Mouse (Mus musculus) heart, adult 8-10 months (tissue): ENCODE results near the gene Tmem39a. TPM values are rescaled to one million over a fixed set of nuclear protein-coding genes. Genes with fewer than 3 reads are reported as not detected.

Experiments
- DNase-seq: peaks from one replicate; pipeline ENCODE4 v3.0.0; 2022; ENCODE audit warnings: low spot score
- total RNA-seq, 4 experiments: library from RNA; stranded (reverse); gene quantifications; 2 replicates each; pipeline ENCODE4 v1.2.4; 2022

Gene Tmem39a
- total RNA-seq, 4 experiments from 2014 or later = 16.0 to 23.6 (median 17.4) TPM

DNA sequence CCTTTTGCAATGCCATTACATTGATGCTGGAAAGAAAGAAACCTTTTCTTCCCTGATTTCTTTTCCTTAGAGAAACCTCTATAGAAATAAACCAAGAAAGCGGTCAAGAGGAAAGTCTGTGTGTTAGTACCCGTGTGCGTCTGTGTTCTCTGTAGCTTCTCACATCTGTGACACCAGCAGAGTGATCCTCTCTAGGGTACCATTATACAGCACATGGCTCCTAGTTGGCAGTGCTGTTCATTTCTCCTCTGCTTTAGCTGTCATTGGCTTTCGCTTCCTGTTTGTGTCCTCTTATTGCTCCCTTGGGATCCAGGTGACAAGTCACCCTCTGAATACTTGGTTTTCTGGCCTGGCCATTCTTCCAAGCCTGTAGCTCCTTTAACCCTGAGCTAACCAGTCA, 29.1 kb downstream of the Tmem39a start:
- no peak for DNase-seq

DNA sequence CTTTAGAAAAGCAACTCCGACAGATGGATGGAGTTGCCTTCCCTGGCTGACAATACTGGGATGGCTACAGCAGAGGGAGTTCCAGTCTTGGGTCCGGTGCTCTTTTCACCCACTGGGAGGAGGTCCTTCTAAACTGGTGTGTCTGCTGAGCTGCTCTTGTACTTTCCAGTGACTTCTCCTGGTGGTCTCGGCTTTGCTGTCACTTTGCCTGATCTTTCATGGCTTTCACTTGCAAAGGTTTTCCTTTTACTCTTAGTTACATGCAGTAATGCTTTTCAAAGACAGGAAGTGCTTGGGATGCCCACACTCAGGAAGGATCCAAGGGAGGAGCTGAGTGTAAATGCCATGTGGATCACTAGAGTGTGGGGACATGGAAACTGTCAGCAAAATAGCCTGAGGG, 33.0 kb downstream of the Tmem39a start:
- no peak for DNase-seq

- DNase-seq = peak; percentile 45
These were observed 33.7 kb downstream of the Tmem39a start for GRCm38 (mm10) chr16:38592026-38592678.

GRCm38 (mm10) chr16:38592946-38593345, 34.4 kb downstream of the Tmem39a start:
- no peak for DNase-seq

- no peak for DNase-seq
These were observed 35.9 kb downstream of the Tmem39a start for GRCm38 (mm10) chr16:38594435-38594834.

DNA sequence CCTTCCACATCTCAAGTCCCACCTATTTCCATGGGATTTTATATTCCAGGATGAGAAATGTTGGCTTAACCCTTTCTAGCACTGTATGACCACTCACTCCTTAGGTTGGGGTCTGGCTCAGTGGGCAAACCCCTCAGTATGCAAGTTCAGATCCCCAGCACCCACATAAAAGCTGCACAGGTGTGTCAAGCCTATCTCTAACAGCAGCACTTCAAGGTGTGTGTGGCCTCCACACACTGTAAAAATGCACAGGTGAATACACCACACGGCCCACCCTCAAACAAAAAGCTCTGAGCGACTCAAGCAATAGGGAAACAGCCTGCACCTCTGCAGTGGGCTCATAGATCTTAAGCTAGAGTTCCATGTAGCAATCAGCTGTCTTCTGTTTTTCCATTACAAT, 37.6 kb downstream of the Tmem39a start:
- no peak for DNase-seq

GRCm38 (mm10) chr16:38596651-38597050, 38.2 kb downstream of the Tmem39a start:
- DNase-seq = no peak

- DNase-seq = no peak
These were observed 40.6 kb downstream of the Tmem39a start for GRCm38 (mm10) chr16:38598986-38599680.

GRCm38 (mm10) chr16:38602989-38603804, 44.7 kb downstream of the Tmem39a start:
- peak; percentile 65 for DNase-seq

DNA sequence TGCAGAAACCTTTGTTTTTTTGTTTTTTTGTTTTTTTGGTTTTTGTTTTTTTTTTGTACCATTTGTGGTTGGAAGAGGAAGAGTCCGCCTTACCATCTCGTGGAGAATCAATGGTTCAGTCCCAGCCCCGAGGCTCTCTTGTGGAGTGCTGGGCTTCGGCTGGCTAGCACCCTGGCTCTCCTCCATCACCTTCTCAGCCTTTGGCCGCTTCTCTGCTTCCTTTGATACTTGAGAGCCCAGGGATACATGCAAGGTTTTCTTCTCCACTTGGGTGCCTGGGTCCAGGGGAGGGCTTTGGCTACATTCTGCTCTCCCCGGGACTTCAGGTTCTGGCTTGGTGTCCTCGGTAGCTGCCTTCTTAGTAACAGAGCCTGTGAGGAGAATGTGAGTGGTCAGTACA, 48.0 kb downstream of the Tmem39a start:
- no peak for DNase-seq

GRCm38 (mm10) chr16:38608687-38609086, 50.2 kb downstream of the Tmem39a start:
- DNase-seq = no peak

GRCm38 (mm10) chr16:38609092-38609491, 50.6 kb downstream of the Tmem39a start:
- no peak for DNase-seq

DNA sequence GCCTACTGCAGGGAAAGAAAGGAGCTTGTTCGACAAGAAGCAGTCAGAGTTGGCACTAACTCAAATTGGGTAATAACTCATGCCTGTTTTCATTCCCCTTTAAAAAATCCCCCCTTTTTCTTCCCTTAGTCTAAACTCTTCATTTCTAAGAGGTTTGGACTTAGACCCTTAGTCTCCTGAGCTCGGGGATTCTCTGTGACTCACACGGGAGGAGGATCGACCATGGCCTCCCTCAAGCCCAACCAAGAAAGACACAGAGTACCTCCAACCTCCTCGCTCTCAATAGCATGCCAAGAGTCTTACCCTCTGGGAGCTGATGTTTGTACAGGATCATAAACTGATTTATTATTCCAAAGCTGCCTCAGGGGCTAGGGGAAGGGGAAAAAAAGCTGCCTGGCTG, 54.1 kb downstream of the Tmem39a start:
- no peak for DNase-seq

DNA sequence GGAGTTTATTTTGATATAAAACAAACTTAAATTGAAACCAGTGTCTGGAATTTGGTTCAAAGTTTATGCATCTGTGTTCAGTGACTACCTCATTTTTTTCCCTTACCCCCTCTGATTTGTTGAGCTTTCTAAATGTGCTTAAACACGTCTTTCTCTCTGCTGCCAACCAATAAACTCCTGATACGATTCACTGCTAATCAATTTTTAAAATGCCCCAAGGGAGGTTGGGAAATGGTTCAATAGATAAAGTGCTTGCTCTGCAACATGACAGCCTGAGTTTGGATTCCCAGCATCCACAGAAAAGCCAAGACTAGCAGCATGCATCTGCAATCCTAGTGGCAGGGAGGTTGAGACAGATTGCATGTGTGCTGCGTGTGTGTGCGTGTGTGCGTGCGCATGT, 55.1 kb downstream of the Tmem39a start:
- DNase-seq = no peak

- no peak for DNase-seq
These were observed 59.5 kb downstream of the Tmem39a start for GRCm38 (mm10) chr16:38617977-38618376.

GRCm38 (mm10) chr16:38619054-38619453, 60.6 kb downstream of the Tmem39a start:
- DNase-seq = peak; percentile 79

GRCm38 (mm10) chr16:38620696-38621450, 62.4 kb downstream of the Tmem39a start:
- no peak for DNase-seq

GRCm38 (mm10) chr16:38622283-38622682, 63.8 kb downstream of the Tmem39a start:
- DNase-seq = peak; percentile 33

- DNase-seq = no peak
These were observed 65.8 kb downstream of the Tmem39a start for GRCm38 (mm10) chr16:38624303-38624702.

GRCm38 (mm10) chr16:38625411-38625810, 66.9 kb downstream of the Tmem39a start:
- no peak for DNase-seq

DNA sequence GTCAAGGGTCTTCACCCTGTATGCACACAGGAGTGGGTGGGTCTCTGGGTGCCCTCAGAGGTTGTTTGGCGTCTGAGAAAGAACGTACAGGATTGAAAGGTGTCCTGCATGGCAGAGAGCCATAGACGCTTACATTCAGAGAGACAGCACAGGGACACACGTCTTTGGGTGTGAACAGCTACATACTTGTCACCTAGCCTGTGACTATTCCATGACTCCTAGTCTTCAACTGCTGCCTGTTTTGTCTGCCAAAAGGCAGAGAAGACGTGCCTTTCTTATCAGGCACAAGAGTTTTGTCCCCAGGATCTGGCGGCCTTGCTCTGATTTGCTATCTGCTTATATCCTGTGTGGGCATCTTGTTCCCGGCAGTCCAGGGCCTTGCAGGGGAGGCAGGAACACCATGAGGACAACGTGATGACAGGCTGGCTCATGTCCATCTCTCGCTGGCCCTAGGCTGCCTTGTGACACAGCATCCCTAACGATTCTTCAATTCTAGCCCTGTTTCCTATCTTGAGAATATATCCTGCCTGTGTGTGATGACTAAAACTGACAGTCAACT, 67.4 kb downstream of the Tmem39a start:
- peak; percentile 38 for DNase-seq
